Mouse (Mus musculus) frontal cortex, adult 2 months (tissue): ENCODE results near the gene Vps37b. TPM values are rescaled to one million over a fixed set of nuclear protein-coding genes. Genes with fewer than 3 reads are reported as not detected.
A peak's percentile ranks its signal among the peaks of the same experiment; 100 is the strongest.

Source experiments
- DNase-seq, 2 experiments: peaks; one replicate each; pipeline ENCODE4 v3.0.0; 2022; ENCODE audit warnings: low spot score in 1 of 2; ENCODE audit errors: extremely low spot score in 1 of 2
- polyA plus RNA-seq: library from polyadenylated mRNA; depleted of rRNA; stranded (reverse); fragments of >200 nt; gene quantifications from 2 replicates; pipeline ENCODE4 v1.2.3, GENCODE M21; 2012

The Vps37b gene
- polyA plus RNA-seq, 1 experiment: 46.3 TPM

DNA sequence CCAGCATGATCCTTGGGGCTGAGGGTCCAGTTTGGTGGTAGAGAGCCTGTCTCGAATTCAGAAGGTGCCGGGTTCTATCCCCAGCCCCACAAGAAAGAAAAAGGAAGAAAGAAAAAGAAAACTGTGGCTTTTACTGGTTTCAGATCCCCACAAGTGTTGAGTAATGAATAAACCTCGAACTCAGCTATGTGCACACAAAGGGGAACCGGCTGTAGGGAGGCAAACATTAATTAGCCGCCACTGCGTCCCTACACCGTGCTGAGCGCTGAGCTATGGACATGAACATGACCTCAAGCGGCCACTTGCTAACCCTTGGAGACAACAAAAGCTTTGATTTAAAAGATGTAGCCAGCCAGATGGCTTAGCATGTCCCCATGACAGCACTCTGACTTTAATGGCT, 6.9 kb downstream of the Vps37b start:
- no peak for DNase-seq

DNA sequence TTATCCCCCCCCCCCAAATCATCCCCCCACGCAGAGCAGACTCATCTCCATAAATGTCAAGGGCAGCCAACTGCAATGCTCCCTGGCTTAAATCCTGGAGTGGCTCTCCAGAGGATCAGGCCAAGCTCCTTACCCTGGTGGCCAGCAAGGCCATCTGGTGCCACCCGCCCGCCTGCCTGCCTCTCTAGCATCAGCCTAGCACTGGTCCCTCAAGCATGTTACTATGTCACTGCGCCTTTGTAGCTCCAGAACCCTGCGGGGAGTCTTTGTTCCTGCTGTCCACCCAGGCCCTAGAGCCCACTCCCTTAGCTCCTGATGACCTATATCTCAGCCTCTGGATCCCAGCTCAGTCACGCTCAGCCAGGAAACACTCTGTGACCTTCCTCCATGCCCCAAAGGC, 7.4 kb downstream of the Vps37b start:
- no peak for DNase-seq

DNA sequence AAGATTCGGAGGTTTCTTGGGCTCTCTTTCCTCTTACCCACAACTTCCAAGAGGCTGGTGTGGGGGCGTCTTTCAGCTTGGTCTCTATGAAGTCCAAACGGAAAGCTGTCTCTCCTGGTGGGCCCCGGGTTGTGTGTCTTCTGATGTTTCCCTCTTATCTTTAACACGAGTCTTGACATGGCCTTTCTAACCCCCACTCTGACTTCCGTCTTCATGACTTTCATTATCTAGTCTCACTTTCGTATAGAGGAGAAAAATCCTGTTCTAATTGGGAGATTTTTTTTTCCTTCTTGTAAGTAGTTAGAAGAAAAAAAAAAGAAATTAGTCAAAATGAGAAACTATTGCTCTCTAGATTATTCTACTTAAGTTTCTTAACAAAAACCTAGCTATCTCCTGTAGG, 9.7 kb downstream of the Vps37b start:
- no peak for DNase-seq

DNA sequence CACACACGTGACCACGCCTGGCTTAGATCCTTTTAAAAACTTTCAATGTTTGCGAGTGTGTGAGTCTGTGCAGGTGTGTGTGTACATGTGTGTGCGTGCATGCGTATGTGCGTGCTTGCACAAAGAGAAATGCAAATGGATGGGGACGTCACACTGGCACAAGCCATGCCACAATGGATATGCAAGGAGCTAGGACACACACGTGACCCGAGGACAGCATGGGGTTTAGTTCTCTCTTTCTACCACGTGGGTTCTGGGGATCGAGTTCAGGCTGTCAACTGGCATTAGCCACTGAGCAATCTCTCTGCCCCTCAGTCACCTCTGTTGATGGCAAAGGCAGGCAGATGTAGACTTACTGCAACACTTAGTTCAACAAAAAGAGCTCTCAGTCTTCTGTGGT, 10.4 kb downstream of the Vps37b start:
- no peak for DNase-seq

DNA sequence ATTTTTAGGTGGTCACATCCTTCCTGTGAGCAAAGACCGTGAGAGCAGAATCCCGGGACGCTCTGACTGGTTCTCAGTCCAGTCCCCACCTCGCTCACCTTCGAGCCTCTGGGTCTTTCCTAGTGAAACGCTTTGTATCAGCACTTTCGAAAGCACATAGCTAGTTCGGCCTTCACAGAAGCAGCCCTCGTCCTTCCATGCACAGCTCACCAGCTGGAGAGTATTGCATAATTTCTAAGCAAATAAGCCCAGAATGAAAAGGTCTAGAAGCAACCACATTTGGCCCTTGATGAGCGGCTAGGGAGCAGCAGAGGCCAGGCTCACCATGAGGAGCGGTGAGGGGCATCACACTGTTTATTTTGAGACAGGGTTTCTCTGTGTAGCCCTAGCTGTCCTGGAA, 10.9 kb downstream of the Vps37b start:
- DNase-seq: no peak

DNA sequence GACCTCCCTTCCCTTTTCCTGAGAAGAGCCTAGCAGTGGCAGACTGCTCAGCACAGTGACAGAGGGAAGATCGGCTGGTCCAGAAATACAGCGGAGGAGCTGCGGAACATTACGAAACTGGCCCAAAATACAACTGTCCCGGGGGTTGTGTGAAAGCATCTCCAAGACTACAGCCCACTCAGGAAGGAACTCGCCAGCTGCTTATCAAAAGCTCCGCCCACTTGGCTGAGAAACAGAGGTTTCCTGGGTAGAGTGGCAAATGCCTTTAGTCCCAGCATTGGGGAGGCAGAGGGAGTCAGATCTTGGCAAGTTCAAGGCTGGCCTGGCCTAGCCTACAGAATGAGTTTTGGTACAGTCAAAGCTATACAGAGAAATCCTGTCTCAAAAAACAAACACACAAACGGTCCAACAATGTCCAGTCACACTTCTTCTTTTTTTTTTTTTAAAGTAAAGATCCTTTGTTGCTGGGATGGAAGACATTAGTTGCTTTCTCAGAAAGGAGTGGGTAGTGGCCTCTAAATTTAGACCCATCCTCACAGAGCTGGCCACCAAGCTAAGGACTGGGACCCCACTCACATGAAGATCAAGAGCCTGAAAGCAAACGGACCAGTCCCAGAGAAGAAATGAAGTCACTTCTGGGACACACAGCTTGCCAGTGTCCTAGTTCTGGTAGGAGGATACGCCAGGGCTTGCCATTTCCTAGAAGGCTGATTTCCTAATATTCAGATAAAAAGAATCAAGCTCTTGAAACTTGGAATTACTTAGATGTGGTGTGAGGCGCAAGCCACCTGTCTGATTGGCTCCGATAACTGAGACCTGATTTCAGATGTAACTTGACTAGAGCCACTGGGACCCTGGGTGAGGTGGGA, 12.5 kb downstream of the Vps37b start:
- peak; percentile 94 for DNase-seq

DNA sequence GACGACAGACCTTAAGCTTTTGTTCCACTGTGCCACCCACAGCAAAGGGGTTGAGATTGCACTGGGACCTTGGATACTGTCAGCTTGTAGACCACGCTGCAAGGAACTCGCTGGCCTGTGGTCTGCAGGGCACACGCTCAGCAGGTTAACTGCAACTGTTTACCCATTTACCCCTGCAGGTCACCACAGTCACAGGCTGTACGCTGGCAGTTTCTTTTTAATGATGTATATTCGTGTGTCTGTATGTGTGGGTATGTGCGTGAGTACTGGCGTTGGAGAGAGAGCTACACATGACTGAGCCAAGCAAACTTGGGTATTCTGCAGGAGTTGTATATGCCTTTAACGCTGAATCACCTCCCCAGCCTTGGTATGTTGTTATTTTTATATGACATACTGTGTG, 13.4 kb downstream of the Vps37b start:
- no peak for DNase-seq

DNA sequence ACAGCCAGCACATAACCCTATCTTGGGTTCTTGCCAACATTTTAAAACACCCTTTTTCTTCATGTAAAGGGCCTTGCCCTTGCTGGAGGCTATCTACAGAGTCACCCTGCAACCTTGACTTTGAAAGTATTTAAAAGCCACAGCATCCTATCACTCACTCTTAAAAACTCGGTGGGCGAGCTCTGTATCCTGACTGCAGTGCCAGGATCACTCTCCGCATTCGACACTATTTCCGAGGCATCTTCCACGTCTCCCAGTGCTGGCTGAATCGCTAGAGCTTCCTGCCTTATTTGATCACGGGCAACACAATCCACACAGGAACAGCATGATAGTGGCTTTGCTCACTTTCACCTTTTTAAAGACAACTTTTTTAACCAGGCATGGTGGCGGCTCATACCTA, 14.1 kb downstream of the Vps37b start:
- DNase-seq: no peak

DNA sequence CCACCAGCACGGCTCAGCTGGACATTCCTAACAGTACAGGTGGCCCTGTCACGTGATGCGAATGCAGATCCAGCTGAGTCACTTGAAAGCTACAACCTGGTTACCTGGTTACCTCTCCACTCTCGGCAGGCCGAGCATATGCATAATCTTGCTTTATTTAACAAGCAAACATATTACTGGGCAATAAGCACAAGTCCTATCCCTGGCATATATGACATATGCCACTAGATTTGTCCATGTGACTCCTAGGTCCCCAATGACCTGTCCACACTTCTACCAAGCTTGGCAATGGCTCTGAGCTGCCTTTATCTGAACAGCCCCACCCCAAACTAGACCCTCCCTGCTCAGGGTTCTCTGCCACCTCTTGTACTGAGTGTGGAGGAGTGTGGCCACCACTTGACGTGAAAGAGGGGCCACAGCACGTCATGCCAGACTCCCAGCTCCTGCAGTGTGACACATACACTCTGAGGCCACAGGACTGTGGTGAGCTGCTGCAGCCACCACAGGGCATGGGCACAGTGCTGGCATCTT, 15.7 kb downstream of the Vps37b start:
- no peak for DNase-seq

DNA sequence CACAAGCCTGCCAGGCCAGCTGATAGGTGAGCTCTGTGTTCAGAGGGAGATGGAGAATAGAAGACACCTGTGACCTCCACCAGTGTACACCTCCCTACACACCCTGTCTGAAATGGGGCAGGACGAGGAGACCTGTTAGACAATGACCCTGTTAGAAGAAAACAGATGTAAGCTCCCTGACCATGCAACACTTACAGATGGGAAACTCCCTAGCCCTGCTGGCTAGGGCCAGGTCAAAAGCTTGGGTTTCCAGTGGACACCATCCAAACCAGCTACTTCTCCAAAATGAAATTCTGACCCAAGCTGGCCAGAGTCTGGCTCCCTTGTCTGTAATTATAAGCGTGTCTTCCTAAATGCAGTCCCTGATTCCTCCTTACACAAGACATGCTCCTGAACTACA, 16.3 kb downstream of the Vps37b start:
- no peak for DNase-seq

DNA sequence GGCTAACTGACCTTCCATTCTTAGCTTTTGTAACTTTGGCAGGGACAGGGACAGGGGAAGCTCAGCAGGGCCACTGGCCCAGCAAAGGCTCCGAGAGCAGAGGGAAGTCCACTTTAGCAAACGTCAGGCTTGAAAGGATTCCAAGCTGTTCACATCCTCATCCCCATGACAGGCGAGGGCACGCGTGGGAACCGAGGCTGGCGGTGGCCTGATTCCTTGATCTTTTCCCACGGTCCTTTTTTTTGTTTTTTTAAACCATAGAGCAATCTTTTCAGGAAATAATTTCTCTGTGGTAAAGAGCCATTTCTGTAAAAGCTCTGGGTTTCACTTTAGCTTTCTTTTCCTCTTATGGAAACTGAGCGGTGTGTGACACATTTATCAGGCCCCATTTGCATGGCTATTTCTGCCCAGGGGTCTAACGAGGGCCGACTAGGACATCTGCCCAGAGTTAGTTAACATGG, 17.2 kb downstream of the Vps37b start:
- no peak for DNase-seq

DNA sequence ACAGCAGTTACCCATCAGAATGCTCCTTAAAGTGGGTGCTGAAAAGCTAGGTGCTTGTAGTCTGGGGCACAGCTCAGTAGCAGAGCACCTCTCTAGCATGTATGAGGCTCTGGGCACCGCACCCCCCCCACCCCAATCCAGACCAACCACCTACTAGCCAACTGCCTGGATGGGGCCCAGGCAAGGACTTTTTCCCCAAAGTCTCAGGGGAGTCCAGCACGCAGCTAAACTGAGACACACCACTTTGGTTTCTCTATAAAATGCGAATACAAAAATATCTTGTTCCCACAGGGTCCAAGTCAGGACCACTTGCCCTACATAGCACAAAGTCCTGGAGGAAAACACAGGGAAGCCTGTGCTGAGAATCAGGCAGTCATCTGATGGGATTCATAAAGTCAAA, 17.9 kb downstream of the Vps37b start:
- no peak for DNase-seq

DNA sequence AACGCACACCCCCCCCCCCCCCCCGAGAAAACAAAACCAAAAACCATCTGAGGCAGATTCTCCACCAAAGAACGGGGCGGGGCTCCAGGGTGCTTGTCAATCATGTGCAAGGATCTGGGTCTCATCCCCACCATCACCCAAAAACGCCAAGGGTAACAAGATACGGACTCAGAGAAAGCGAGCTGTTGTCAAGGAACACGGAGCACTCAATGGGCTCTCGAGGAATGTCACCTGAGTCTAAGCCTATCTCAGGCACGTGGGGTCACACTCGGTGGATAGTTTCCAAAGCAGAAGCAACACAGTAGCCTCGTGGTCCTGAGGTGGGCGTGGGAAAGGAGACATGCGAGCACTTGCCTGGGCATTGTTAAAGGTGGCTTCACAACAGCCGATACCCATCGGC, 18.3 kb downstream of the Vps37b start:
- no peak for DNase-seq

DNA sequence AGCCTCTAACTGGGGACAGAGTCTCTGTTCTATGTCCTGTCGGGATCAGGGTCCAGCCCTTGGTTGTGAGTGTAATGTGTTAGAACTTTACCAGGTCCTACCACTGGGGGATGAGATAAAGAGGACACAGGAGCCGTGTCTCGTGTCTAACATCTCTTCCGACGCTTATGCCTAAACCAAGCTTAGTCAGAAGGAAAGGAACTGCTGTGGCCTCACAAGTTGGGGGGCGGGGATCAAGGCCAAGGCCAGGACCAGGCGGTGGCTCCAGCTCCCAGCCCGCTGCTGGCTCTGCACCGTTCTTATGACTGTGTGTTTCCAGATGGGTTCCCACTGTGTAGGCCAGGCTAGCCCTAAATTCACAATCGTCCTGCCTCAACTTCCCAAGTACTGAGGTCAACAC, 19.2 kb downstream of the Vps37b start:
- DNase-seq: no peak

DNA sequence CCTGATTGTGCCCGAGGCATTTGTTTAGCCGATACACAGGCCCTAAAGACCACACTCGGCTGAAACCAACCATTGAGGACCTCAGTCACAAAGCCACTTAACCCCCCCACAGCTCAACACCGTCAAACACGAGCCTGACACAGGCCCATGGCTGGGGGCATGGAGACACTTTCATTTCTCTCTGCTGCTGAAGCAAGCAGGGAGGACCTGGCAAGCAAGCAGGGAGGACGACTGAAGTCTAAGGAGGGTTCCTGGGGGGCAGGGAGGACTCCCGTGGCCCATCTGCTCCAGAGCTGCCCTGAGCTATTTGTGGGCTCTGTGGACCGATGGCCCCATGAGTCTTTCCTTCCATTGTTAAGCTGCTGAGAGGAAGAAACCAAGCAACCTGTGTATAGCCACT, 20.1 kb downstream of the Vps37b start:
- DNase-seq: no peak

DNA sequence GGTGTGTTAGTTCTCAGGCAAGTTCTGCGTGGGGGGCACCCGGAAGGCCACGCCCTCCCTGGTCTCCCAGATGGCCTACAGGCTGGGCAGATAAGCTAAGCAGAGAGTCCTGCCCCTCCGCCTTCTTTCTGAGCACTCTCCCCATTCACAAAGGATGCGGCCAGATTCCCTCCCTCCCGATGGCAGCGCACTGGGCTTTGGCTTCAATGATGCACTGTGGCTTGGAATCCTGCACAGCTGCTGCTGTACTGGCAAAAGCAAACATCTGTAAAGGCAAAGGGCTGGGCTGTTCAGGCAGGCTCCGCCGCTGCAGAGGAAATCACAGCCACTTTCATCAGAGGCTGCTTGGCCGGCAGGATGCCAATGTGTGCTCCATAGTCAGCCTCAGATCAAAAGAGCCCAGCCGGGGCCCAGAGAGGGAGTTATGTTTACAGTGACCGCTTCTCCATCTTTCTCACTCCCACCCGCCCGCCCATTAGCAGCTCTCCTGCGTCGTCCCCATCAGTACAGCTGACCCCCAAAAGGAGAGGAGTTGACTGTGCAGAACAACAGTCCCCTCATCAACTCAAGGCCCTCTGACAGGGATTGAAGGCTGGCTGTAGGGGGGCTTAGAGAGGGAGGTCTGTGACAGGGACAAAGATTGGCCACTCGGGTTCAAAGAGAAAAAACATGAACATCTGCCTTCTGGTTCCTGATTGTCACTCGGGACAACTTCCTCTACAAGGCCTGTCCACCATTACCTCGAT, 21.0 kb downstream of the Vps37b start:
- DNase-seq: no peak

DNA sequence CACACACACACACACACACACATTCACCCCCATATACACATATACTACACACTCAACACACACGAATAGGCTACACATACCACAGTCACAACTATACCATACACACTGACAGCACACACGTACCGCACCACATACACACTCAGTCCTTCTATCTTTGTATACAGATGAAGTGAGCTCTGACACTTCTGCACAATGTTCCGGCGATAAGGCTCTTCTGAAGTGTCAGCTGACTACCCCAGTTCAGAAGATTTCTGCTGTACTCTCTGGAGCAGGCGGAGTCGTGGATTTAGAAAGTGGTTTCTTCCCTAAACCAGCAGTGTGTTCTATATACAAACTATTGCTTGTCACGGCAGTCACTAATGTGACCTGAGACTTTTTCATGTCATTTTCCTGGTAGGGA, 22.0 kb downstream of the Vps37b start:
- no peak for DNase-seq

DNA sequence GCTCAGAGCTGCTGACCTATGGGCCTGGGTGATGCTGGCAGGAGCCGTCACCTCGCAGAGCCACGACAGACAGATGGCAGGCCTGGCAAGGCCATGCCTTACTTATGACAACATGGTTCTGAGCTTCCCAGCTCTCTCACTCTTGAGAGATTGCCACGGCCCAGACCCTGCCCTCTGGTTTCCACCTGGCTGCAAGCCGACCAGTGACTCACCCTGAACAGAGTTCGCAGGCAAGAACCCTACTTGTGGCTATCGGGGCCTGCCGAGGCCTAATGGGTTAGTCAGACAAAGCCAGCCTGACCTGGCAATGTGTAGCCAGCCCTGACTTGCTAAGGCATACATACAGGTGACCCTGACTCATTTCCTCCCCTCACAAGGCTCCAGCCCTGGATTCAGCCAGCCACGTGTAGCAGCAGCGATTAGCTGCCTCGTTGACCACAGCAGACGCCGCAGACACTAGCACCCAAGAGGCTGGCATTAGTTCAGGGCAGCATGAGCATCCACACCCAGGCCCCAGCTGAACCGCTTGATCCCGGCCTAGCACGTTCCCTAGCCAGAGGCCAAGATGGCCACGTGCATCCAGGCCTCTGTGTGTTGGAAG, 25.1 kb downstream of the Vps37b start:
- no peak for DNase-seq

DNA sequence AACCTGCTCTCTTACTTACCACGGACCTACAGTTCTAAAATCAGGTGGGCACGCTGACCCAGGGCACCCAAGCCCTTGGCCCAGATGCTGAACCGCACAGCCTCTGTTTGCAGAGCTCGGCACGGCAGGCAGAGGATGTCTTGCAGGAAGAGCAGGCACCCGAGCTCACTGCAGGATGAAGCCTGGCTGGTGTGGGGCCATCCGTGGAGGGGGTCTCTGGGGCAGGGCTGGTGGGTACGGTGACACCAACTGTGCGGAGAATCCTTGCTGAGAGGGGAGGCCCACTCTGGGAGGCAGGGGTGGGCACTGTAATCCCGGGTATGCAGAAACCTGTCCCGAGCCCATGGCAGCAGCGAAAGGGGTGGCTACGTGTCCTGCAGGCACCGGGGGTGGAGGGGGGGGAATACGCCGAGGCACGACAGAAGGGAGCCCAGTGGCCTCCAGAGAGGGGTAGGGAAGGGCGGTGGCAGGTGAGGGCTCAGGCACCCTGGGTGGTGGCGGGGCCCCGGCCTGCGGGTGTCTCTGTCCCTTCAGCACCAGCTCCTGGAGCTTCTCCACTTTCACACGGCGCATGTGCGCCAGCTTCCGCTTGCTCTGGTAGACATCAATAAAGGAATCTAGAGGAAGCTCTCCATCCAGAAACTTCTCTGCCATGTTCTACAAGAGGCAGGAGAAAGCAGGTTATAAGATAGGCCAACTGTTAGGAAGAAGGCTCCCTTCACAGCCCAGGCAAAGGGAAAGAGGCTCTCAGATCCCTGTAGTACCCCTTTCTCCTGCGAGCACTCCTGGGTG, 25.8 kb downstream of the Vps37b start:
- no peak for DNase-seq

DNA sequence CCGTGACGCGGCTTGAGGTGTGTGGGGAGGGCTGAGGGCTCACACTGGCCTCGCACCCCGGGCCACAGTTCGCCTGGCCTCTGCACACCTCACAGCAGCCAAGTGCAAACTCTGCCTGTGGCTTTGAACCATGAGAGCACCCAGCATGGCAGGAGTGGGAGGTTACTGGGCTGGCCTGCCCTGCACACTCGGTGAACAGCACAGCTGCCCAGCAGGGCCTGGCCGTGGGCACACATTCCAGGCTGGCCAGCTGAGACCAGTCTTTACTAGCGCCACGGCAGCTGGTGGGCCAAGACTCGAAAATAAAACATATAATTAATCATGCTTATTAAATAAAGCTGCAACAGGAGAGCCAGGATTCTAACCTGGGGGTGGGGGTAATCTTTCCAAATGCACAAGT, 26.5 kb downstream of the Vps37b start:
- no peak for DNase-seq

DNA sequence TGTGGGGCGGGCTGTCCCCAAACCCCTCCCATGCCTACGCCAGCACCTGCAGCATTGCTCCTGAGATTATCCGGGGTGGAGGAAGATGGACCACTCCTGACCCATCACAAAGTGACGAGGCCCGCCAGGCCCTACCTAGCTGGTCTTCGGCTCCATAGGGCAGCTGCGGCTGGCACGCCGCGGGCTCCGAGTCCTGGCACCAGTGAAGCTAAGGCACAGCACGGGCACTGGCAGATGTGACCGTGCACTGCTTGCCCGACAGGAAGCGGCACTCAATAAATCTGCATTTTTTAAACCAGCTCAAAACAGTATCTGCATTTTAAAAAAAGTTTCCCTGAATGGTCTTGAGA, 26.9 kb downstream of the Vps37b start:
- no peak for DNase-seq
